Mouse (Mus musculus) lung, embryonic 16.5 days (tissue): ENCODE results near the gene Tmem265. TPM values are rescaled to one million over a fixed set of nuclear protein-coding genes. Genes with fewer than 3 reads are reported as not detected.
A peak's percentile ranks its signal among the peaks of the same experiment; 100 is the strongest.

Source experiments
- ATAC-seq: fragments of 200-750 bp; cut with Nextera tagmentation; 2 replicates; pipeline ENCODE4 v1.8.0; 2017; ENCODE audit warnings: low read depth, mild to moderate bottlenecking, moderate library complexity
- H3K27ac ChIP-seq: fragments of 300-500 bp; sonication (generic); 2 replicates; pipeline ENCODE4 v1.5.1; 2014; ENCODE audit warnings: mild to moderate bottlenecking, control low read depth, low read length
- H3K27me3 ChIP-seq: fragments of 300-500 bp; sonication (generic); 2 replicates; pipeline ENCODE4 v1.6.1; 2014; ENCODE audit warnings: low read depth, low read length, mixed read lengths; ENCODE audit not compliant: control insufficient read depth, insufficient read depth
- H3K36me3 ChIP-seq: fragments of 300-500 bp; sonication (generic); 2 replicates; pipeline ENCODE4 v1.6.1; 2014; ENCODE audit warnings: low read length; ENCODE audit not compliant: control insufficient read depth, insufficient read depth
- H3K4me1 ChIP-seq: fragments of 300-500 bp; sonication (generic); replicated peaks from 2 replicates; pipeline ENCODE4 v1.6.1; 2014; ENCODE audit warnings: low read length, mixed read lengths; ENCODE audit not compliant: control insufficient read depth, insufficient read depth
- H3K4me2 ChIP-seq: fragments of 300-500 bp; sonication (generic); 2 replicates; pipeline ENCODE4 v1.6.1; 2014; ENCODE audit warnings: low read depth, low read length, control low read depth
- H3K4me3 ChIP-seq: fragments of 300-500 bp; sonication (generic); 2 replicates; pipeline ENCODE4 v1.5.1; 2014; ENCODE audit warnings: mild to moderate bottlenecking, low read length, control low read depth
- H3K9ac ChIP-seq: fragments of 300-500 bp; sonication (generic); 2 replicates; pipeline ENCODE4 v1.6.1; 2014; ENCODE audit warnings: low read length, control low read depth
- H3K9me3 ChIP-seq: fragments of 300-500 bp; sonication (generic); 2 replicates; pipeline ENCODE4 v1.6.1; 2016; ENCODE audit warnings: low read length; ENCODE audit not compliant: control insufficient read depth
- WGBS: fragments of 180-500 bp; shearing (Covaris S2); extraction: QIAGEN DNeasy Blood & Tissue Kit; methylation state at CpG from one replicate; pipeline ENCODE4 v1.1.7; 2014; 5-methylcytosine and 5-hydroxymethylcytosine counted together
- polyA plus RNA-seq: library from polyadenylated mRNA; unstranded; fragments of >200 nt; fragmentation: Nextera tagmentation; extraction: Ambion mirVana; gene quantifications from 2 replicates; pipeline ENCODE4 v1.2.1, GENCODE M21; 2015

Gene Tmem265
- polyA plus RNA-seq, 1 experiment from 2014 or later: 8.7 TPM

DNA sequence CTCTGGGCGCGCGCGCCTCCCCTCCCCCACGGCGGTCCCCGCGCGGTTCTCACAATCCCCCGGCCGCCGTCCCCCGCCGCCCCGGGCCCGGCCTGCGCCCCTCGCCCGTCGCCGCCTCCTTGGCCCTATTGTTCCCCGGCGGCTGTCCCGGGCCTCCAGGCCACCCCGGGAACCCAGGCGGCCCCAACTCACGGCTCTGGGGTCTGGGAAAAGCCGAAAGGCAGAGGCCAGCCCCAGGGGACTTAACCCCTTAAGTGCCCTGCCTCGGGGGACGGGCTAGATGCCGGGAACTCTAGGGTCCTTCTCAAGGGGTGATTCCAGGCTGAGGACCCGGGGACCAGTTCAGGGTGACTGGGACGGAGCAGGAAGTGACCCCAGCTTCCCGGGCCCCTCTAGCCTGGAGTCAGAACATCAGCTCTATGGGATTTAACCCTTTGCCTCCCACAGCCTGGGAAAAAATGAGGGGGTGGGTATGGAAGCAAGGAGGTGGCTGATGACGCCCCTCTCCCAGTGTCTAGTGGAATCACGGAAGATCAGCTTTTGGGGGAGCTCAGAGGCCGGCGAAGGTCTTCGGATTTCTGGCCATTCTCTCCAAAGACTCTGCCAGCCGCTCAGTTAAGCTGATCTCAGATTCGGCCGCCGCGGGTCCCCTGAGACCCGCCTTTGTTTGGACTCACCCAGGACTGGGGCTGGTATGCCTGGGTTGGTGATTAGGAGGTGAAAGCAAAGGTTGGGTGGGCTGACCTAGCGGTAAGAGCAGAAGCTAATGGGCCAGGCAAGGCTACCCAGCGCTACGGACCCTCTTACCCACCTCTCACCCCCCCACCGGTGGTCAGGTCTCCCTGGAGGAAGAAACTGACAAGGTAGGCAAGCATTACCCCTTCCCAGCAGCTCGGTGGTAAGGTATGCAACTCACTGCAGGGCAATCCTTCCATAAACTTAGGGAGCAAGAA, 54.0 kb downstream of the Tmem265 start, which contains the start of gene Zfp629:
Gene Zfp629, minus strand, starts transcription at position 907 of the 953 bp plus-strand sequence.
- Histone ChIP-seq H3K9me3 (peaks cover 10% of the 10 kb centered on the region), H3K4me2 (peak within 1 kb of the TSS; percentile 89), H3K4me1 (peaks cover 15% of the 10 kb centered on the region), H3K27ac (peak within 1 kb of the TSS; percentile 88), H3K9ac (peak within 1 kb of the TSS; percentile 99), H3K36me3 (peaks cover 28% of the 10 kb centered on the region), H3K27me3 (no peaks in the 10 kb centered on the region), H3K4me3 (peak within 1 kb of the TSS; percentile 100)
- ATAC-seq: peak; percentile 94
- 1% methylated on average over 44 of the region's 50 CpGs for WGBS

- H3K27ac ChIP-seq: no peak overlapping the region
- H3K9ac ChIP-seq: no peak overlapping the region
- ATAC-seq: no peak
- peaks cover 16% of the 10 kb centered on the region for H3K36me3 ChIP-seq
- H3K4me3 ChIP-seq: no peak overlapping the region
- WGBS: 56% methylated on average over 1 of the region's 1 CpGs
- H3K9me3 ChIP-seq: peaks cover 8% of the 10 kb centered on the region
- H3K27me3 ChIP-seq: no peaks in the 10 kb centered on the region
- H3K4me1 ChIP-seq: peaks cover 15% of the 10 kb centered on the region
- no peak overlapping the region for H3K4me2 ChIP-seq
Measured at GRCm38 (mm10) chr7:127616336-127616735, 55.1 kb downstream of the Tmem265 start.

Other genes starting within 250 kb of the Tmem265 start
- gene Zfp768, start 215.8 kb upstream of the Tmem265 start, polyA plus RNA-seq: 15.1 and 17.6 TPM in 2 replicates
- gene Zfp747, start 185.3 kb upstream of the Tmem265 start, polyA plus RNA-seq: 8.4 and 9.9 TPM in 2 replicates
- gene 9130019O22Rik, start 174.2 kb upstream of the Tmem265 start, polyA plus RNA-seq: 7.3 and 8.0 TPM in 2 replicates
- 5.7 and 6.6 TPM in 2 replicates for gene E430018J23Rik, start 167.8 kb upstream of the Tmem265 start, polyA plus RNA-seq
- 9.1 and 9.3 TPM in 2 replicates for gene Zfp764, start 154.6 kb upstream of the Tmem265 start, polyA plus RNA-seq
- 24.9 and 25.3 TPM in 2 replicates for gene Zfp688, start 139.3 kb upstream of the Tmem265 start, polyA plus RNA-seq
- 6.4 and 6.7 TPM in 2 replicates for gene Zfp689, start 112.2 kb upstream of the Tmem265 start, polyA plus RNA-seq
- 38.6 and 43.3 TPM in 2 replicates for gene Prr14, start 101.8 kb upstream of the Tmem265 start, polyA plus RNA-seq
- gene Fbrs, start 82.2 kb upstream of the Tmem265 start, polyA plus RNA-seq: 9.9 and 11.1 TPM in 2 replicates
- gene Srcap, start 49.4 kb upstream of the Tmem265 start, polyA plus RNA-seq: 33.7 and 37.9 TPM in 2 replicates
- gene Gm42715, start 41.8 kb upstream of the Tmem265 start, polyA plus RNA-seq: 14.6 and 15.2 TPM in 2 replicates
- 36.9 and 40.0 TPM in 2 replicates for gene Phkg2, start 11.9 kb downstream of the Tmem265 start, polyA plus RNA-seq
- gene Ccdc189, start 27.2 kb downstream of the Tmem265 start, polyA plus RNA-seq: 23.6 and 23.7 TPM in 2 replicates
- gene Rnf40, start 27.4 kb downstream of the Tmem265 start, polyA plus RNA-seq: 47.6 and 51.1 TPM in 2 replicates
- gene Zfp629, start 54.4 kb downstream of the Tmem265 start, polyA plus RNA-seq: 12.5 and 12.6 TPM in 2 replicates
- 40.5 and 46.1 TPM in 2 replicates for gene Bcl7c, start 147.5 kb downstream of the Tmem265 start, polyA plus RNA-seq
- 11.4 and 11.8 TPM in 2 replicates for gene Ctf1, start 151.3 kb downstream of the Tmem265 start, polyA plus RNA-seq
- 0.23 and 0.24 TPM in 2 replicates for gene Ctf2, start 170.8 kb downstream of the Tmem265 start, polyA plus RNA-seq
- gene Fbxl19, start 183.2 kb downstream of the Tmem265 start, polyA plus RNA-seq: 3.1 and 3.8 TPM in 2 replicates
- gene Orai3, start 208.4 kb downstream of the Tmem265 start, polyA plus RNA-seq: 29.1 and 32.7 TPM in 2 replicates
- gene Setd1a, start 215.3 kb downstream of the Tmem265 start, polyA plus RNA-seq: 13.8 and 18.1 TPM in 2 replicates
- not detected in 2 replicates for gene Gm49388, start 224.2 kb downstream of the Tmem265 start, polyA plus RNA-seq
- 27.5 and 32.1 TPM in 2 replicates for gene Hsd3b7, start 239.2 kb downstream of the Tmem265 start, polyA plus RNA-seq